Mouse (Mus musculus): Measurements from ENCODE around the gene Eid3.

DNA sequence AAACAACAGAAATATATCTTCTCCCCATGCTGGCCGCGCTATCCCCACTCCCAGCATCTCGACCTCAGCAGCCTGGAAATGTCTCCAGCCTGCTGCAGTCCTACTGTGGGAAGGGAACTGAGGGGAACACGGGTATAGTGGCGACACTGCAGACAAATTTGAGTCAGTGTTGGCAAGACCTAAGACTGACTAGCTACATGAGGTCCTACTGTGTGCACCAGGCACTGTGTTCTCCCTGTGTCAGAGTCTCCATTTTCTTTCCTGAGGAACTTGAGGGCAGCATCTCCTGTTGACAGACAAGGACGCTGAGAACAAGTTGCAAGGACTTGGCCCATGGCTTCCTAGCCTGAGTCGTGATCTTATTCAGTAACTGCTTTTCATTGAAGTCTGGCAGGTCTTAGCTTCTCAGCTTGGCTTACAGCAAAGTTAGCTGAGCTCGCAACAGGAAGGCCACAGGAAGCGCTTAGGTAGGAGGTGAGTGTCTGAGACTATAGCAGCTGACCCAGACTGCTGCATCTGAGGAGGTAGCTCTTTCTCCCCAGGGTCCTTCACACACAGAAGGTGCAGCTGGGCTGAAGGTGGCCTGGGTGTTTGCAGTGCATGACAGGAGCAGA lies 26.1 kb downstream of the Eid3 start:
- TF ChIP-seq ELF1 (IDR thresholded peaks at IDR 0.05; ENCODE audit: low read depth, low read length) (no peak), RAD21 (IDR thresholded peaks at IDR 0.05; ENCODE audit: low read depth, low read length) (no peak), ZMIZ1 (IDR thresholded peaks at IDR 0.05; ENCODE audit: low read depth, low read length) (no peak), CTCF (conservative IDR thresholded peaks at IDR 0.05 in 1 of 2, IDR thresholded peaks at IDR 0.05 in 1 of 2; ENCODE audit: low read depth in 2 of 2, low read length in 2 of 2) (no peak), IRF4 (IDR thresholded peaks at IDR 0.05; ENCODE audit: low read depth, low read length) (no peak), GABPA (IDR thresholded peaks at IDR 0.05; ENCODE audit: insufficient replicate concordance, low read depth, low read length) (no peak), JUN (IDR thresholded peaks at IDR 0.05; ENCODE audit: insufficient read depth, low read depth, low read length) (no peak), POLR2A (IDR thresholded peaks at IDR 0.05; ENCODE audit: low read depth, low read length) (no peak), BHLHE40 (IDR thresholded peaks at IDR 0.05; ENCODE audit: low read depth, low read length) (no peak), EP300 (IDR thresholded peaks at IDR 0.05; ENCODE audit: low read length) (no peak), E2F4 (IDR thresholded peaks at IDR 0.05; ENCODE audit: insufficient replicate concordance, low read depth, low read length) (no peak), HCFC1 (IDR thresholded peaks at IDR 0.05; ENCODE audit: low read depth, low read length) (no peak), USF2 (conservative IDR thresholded peaks at IDR 0.05; ENCODE audit: low read depth, low read length) (no peak)
